ENCODE assay signal across 10 mouse cellular contexts in genomic region chr2:31763271-31763670, GRCm38 (mm10). TPM values are rescaled to one million over a fixed set of nuclear protein-coding genes. Genes with fewer than 3 reads are reported as not detected.
DNase-seq lines count a peak whose midpoint lies in the region; ATAC-seq and TF ChIP-seq lines count a peak whose summit lies in the region.
"Had no signal": no experiment of that assay in that cellular context is flagged by ENCODE, and none has a peak within 500 bp of the region (broad histone marks: within the 10 kb centered on the region; RNA-seq: fewer than 3 reads in every experiment).

No protein-coding gene starts in this region.

- no peaks in the 10 kb centered on the region for H3K9me3 ChIP-seq in heart, embryonic 12.5 days (replicated peaks)
- H3K9me3 ChIP-seq in E14TG2a.4 (ENCODE audit: low read length): no peaks in the 10 kb centered on the region
- no peaks in the 10 kb centered on the region for H3K9me3 ChIP-seq in liver, embryonic 13.5 days (replicated peaks)

- ATAC-seq in heart, embryonic 12.5 days (ENCODE audit: insufficient number of reproducible peaks, low FRiP score): no peak
- no peak for ATAC-seq in liver, embryonic 13.5 days (ENCODE audit: low read depth)

- DNase-seq in heart, postnatal 36 days: no peak
- no peak for DNase-seq in liver, embryonic 13.5 days
- no peak for DNase-seq in testis, postnatal 10 days (ENCODE audit: low spot score)
- DNase-seq in layer of hippocampus, postnatal 10 days (ENCODE audit: low spot score in 2 of 2): no peak
- DNase-seq in adipocyte (ENCODE audit: low spot score): no peak
- DNase-seq: cerebellum, adult 11-12 months; kidney, postnatal 10 days had no signal

- no peak for TF ChIP-seq POLR2A in embryonic fibroblast, embryonic 13.5 days (IDR thresholded peaks at IDR 0.05; ENCODE audit: low read depth, low read length)

- peaks cover 74% of the 10 kb centered on the region for H3K4me1 ChIP-seq in heart, embryonic 12.5 days (replicated peaks)
- peaks cover 87% of the 10 kb centered on the region for H3K4me1 ChIP-seq in E14TG2a.4 (replicated peaks; ENCODE audit: low read depth, low read length)
- H3K4me1 ChIP-seq in embryonic fibroblast, embryonic 13.5 days (ENCODE audit: control insufficient read depth, insufficient read depth, low read length): peaks cover 27% of the 10 kb centered on the region
- H3K4me1 ChIP-seq in liver, embryonic 13.5 days (replicated peaks): peaks cover 79% of the 10 kb centered on the region

- TF ChIP-seq CTCF in E14TG2a.4 (conservative IDR thresholded peaks at IDR 0.05; ENCODE audit: low read length): no peak
- no peak for TF ChIP-seq CTCF in embryonic fibroblast, embryonic 13.5 days (IDR thresholded peaks at IDR 0.05; ENCODE audit: borderline replicate concordance, insufficient read depth, low read length)

- 0 out of 2 replicates have a peak, but pooled peaks cover 2% of the 10 kb centered on the region for H3K36me3 ChIP-seq in heart, embryonic 12.5 days
- no peaks in the 10 kb centered on the region for H3K36me3 ChIP-seq in E14TG2a.4 (ENCODE audit: insufficient read depth, low read length)
- no peaks in the 10 kb centered on the region for H3K36me3 ChIP-seq in liver, embryonic 13.5 days

- 30% methylated on average over 2 of the region's 2 CpGs for WGBS in heart, embryonic 12.5 days
- WGBS in liver, embryonic 13.5 days (ENCODE audit: insufficient replicate concordance): 15% methylated on average over 2 of the region's 2 CpGs

- H3K4me3 ChIP-seq in heart, embryonic 12.5 days: 0 out of 2 replicates have a peak overlapping the region, but pooled peaks have one; percentile 8
- H3K4me3 ChIP-seq in E14TG2a.4 (replicated peaks; ENCODE audit: low read length): 0 out of 2 replicates have a peak overlapping the region, but pooled peaks have one; percentile 17
- peak overlapping the region; percentile 20; the same call in 1 of the 2 replicates for H3K4me3 ChIP-seq in embryonic fibroblast, embryonic 13.5 days (ENCODE audit: insufficient read depth, low read length)
- no peak overlapping the region for H3K4me3 ChIP-seq in liver, embryonic 13.5 days (replicated peaks)

- peak overlapping the region; percentile 36 for H3K4me2 ChIP-seq in heart, embryonic 12.5 days
- H3K4me2 ChIP-seq in liver, embryonic 13.5 days: no peak overlapping the region

- peak overlapping the region; percentile 98 for H3K27ac ChIP-seq in heart, embryonic 12.5 days (ENCODE audit: poor library complexity, severe bottlenecking)
- H3K27ac ChIP-seq in embryonic fibroblast, embryonic 13.5 days (ENCODE audit: insufficient read depth, low read length): no peak overlapping the region
- peak overlapping the region; percentile 29; the same call in 1 of the 2 replicates for H3K27ac ChIP-seq in liver, embryonic 13.5 days

- peak overlapping the region; percentile 6; the same call in 1 of the 2 replicates for H3K9ac ChIP-seq in heart, embryonic 12.5 days
- H3K9ac ChIP-seq in liver, embryonic 13.5 days: no peak overlapping the region

- no peaks in the 10 kb centered on the region for H3K27me3 ChIP-seq in heart, embryonic 12.5 days (replicated peaks)
- no peaks in the 10 kb centered on the region for H3K27me3 ChIP-seq in E14TG2a.4 (ENCODE audit: insufficient read depth, low read length)
- no peaks in the 10 kb centered on the region for H3K27me3 ChIP-seq in liver, embryonic 13.5 days

- intact Hi-C loops in heart, postnatal 36 days (cut with DNase I): no loop called here

RNA-seq across cellular contexts. Expression of gene Qrfp, which starts 47.1 kb away (rescaled TPM):
- 0.08 TPM in 1 of 2 replicates, not detected in the other for polyA plus RNA-seq in heart, embryonic 12.5 days (2016; fragmentation: Nextera tagmentation; extraction: Ambion mirVana)
- not detected for total RNA-seq in heart, postnatal 36 days (2021)
- not detected in 2 replicates for polyA plus RNA-seq in embryonic fibroblast, embryonic 13.5 days (2011; ENCODE audit: insufficient read length, low read depth, missing spikeins)
- 0.07 TPM in 1 of 2 replicates, not detected in the other for polyA plus RNA-seq in liver, embryonic 13.5 days (2015; fragmentation: Nextera tagmentation; extraction: Ambion mirVana)
- total RNA-seq in layer of hippocampus, postnatal 10 days (2021): not detected
